Mouse (Mus musculus) kidney, postnatal 25 days (tissue): ENCODE results near the gene Gm10775.
A peak's percentile ranks its signal among the peaks of the same experiment; 100 is the strongest.

ENCODE experiments used
- DNase-seq, 2 experiments: peaks; one replicate each; pipeline ENCODE4 v3.0.0; 2021; ENCODE audit warnings: mixed read lengths in 2 of 2

The Gm10775 gene

GRCm38 (mm10) chr13:65259239-65259638 is at the start of gene Gm10775:
Gene Gm10775, plus strand, starts transcription at chr13:65259539.
- no peak for DNase-seq

DNA sequence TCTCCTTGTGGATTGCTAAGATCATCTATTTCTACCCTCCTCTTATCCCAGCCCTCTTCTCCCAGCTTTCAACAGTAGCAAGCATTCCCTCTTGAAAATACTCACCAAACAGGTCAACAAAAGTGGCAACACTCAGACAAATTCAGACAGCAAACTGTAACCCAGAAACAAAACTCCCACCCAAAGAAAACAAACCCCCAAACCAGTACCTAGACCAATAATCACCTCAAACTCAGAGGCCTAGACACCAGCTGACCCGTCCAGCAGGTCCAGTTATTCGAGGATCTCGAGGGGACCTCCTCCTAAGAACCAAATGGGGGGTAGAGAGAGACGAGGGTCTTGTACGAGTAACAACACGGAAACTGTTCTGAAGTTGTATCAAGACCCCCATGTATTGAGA is 33.4 kb upstream of the Gm10775 start:
- DNase-seq = no peak

- no peak for DNase-seq
Measured at GRCm38 (mm10) chr13:65226657-65227056, 32.7 kb upstream of the Gm10775 start.

DNA sequence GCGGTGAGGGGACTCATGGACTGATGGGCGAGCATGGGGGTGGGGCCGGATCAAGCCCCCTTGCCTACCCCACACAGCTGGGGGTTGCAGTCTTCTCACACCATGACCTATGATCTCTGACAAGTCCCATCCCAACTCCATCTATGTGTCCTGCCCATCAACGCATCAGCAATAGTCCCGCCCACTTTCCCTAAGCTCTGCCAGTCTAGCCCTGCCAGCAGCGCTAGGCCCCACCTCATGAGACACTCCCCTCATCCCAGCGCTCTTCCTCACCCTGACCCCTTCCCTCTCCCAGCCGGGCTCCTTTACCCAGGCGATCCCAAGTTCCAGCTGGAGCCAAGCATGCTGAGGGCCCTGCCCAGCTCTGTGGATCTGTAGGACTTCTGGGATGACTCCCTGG is 22.1 kb upstream of the Gm10775 start:
- no peak for DNase-seq

- DNase-seq = peak; percentile 97 to 98
Measured at GRCm38 (mm10) chr13:65240509-65241098, 18.7 kb upstream of the Gm10775 start.

DNA sequence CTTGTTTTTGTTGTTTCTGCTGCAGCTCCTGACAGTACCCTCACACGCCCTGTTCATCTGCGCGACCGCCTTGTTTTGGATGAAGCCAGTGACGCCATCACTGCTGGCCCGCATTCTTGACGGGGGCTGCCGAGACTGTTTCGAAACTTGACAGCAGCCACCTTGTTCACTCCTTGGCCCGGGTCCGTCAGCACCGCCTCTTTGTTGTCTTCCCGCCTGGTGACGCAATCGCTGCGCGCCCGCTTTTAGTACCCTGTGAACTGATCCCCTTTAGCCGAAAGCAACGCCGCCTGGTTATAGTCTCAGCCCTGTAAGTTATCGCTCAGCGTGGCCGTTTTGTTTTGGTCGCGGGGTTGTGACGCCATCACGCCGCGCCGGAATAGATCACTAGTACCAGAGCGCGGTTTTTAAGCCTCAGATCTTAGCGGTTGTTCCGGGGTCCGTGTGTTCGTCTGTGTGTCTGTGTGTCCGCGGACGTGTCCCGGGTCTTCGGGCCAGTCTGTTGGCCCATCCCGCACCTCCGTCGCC is 18.2 kb upstream of the Gm10775 start:
- DNase-seq = peak; percentile 97 to 99

- DNase-seq = peak in 1 of 2 experiments; percentile 63
Measured at GRCm38 (mm10) chr13:65241627-65242318, 17.6 kb upstream of the Gm10775 start.

DNA sequence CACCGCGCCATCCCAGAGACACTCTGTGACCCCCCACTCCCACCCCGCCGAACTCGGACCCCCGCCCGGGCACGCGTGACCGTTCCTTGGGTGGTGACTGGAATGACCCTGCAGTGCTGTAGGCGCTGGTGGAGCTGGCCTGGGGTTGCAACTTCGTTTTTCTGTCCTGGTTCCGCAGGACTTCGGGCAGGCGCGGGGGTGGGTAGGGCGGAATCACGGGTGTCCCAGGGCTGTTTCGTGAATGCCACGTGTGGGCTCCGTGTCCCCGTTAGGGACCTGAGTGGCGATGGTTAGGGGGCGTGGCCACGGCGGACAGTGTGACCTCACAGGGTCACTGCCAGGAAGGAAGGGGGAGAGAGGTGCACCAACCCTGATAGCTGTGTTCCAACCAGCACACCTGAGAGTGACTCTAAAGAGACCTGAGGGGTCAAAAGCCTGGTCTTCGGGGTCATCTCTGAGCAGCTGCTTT is 17.0 kb upstream of the Gm10775 start:
- DNase-seq = peak in 1 of 2 experiments; percentile 37

GRCm38 (mm10) chr13:65243273-65243672 is 16.1 kb upstream of the Gm10775 start:
- DNase-seq = no peak

GRCm38 (mm10) chr13:65258175-65258954 is 974 bp upstream of the Gm10775 start:
- DNase-seq = peak in 1 of 2 experiments; percentile 39

DNA sequence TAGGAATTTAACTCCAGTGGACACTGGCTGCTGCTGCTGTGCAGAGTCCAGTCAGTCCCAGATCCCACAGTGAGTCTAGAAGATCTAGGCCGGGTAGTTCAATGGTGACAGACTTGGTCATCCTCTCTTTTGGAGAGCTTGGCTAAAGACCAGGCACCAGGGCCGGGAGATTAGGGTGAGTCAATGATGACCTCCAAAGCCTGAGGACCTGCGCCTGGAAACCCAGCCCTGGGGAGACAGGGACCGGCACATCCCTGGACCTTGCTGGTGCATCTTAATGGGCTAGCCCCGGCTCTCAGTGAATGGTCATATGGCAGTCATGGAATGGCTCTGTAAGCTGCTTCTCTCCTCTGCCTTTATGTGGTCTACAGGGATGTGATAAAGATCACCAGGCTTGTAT is 2.7 kb downstream of the Gm10775 start:
- DNase-seq = no peak

GRCm38 (mm10) chr13:65277994-65278382 is 18.6 kb downstream of the Gm10775 start:
- no peak for DNase-seq

- DNase-seq = peak; percentile 95 to 97
Measured at GRCm38 (mm10) chr13:65278383-65279341, 19.3 kb downstream of the Gm10775 start, which contains the start of gene Zfp369. Gene Zfp369, plus strand, starts transcription at chr13:65278814.

DNA sequence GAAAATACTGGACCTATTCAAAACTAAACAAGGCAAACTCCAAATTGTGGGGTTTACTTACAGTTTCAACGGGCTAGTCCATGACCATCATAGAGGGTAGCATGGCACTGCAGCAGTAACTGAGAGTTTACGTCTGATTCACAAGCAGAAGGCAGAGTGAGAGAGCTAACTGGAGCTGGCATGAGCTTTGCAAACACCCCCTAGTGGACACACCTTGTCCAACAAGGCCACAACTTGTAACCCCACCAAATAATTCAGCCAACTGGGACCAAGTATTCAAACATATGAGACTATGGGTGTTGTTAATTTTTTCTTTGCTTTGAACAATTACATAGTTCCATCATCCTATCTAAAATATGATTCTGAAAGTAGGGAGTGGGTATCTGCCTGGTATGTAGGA is 27.4 kb downstream of the Gm10775 start:
- no peak for DNase-seq

DNA sequence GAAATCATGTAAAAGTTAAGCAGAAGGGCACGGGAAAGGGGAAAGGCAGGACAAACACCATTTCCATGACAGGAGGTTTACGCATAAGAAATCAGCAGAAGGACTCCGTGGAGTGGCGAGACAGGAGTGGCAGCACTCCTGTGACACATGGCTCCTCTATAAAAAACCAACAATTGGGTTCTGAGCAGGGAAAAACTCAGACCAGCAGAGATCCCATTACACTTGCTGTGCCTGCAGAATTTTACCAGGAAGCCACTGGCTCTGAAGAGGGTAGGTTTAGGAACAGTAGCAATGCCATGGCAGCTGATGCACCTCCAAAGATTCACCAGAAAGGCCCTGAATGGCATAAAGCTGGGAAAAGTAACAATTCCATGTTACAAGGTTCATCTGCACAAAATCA is 37.0 kb downstream of the Gm10775 start:
- no peak for DNase-seq
